Mouse (Mus musculus) cerebellum, postnatal 14 days (tissue): ENCODE results near the gene Snf8.

Source experiments
- DNase-seq, 2 experiments: peaks; one replicate each; pipeline ENCODE4 v3.0.0; 2021; ENCODE audit warnings: mixed read lengths in 2 of 2

The Snf8 gene

GRCm38 (mm10) chr11:96028130-96028529, 6.6 kb upstream of the Snf8 start:
- DNase-seq: no peak

GRCm38 (mm10) chr11:96030571-96030970, 4.1 kb upstream of the Snf8 start:
- DNase-seq: no peak

GRCm38 (mm10) chr11:96031701-96032100, 3.0 kb upstream of the Snf8 start:
- DNase-seq: no peak

DNA sequence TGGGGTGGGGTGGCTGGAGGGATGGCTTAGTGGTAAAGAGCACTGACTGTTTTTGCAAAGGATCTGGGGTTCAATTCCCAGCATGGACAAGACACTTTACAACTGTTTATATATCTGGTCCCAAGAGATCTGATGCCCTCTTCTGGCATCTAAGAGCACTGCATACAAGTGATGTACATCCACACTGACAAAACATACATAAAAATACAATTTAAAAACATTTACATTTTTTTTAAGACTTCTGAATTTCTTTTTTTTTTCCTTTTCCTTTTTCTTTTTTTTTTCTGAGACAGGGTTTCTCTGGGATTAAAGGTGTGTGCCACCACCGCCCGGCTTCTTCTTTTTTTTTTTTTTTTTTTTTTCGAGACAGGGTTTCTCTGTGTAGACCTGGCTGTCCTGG, 1.4 kb upstream of the Snf8 start:
- no peak for DNase-seq

- no peak for DNase-seq
These were observed 569 bp upstream of the Snf8 start for GRCm38 (mm10) chr11:96034116-96034515.

DNA sequence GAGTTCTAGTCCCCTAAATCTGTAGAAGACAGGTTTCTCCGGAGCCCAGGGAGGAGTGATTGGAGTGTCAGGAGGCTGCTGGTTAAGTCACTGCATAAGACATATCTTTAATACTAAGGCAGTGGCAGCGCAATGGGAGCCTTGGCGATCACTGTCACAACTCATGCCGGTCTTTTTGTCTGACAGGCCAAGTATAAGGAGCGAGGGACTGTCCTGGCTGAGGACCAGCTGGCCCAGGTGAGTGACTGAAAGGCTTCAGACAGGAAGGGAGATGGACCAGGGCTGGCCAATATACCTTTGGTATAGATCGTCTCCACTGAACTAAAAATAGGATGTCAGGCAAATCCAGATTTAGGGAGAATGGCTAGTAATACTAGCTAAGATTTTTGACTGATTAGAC, 448 bp downstream of the Snf8 start:
- DNase-seq: peak in 1 of 2 experiments; percentile 77

DNA sequence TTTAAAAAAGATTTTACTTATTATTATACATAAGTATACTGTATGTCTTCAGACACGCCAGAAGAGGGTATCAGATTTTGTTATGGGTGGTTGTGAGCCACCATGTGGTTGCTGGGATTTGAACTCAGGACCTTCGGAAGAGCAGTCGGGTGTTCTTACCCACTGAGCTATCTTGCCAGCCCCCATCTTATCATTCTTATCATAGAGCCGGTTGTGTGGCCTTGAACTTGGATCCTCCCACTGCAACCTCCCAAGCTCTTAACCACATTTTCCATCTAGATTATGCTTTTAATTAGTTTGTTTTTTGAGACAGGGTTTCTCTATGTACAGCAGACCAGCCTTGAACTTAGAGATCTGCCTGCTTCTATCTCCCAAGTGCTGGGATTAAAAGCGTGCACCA, 2.8 kb downstream of the Snf8 start:
- DNase-seq: no peak

GRCm38 (mm10) chr11:96038560-96038959, 3.9 kb downstream of the Snf8 start:
- no peak for DNase-seq

GRCm38 (mm10) chr11:96044803-96045567, 10.3 kb downstream of the Snf8 start:
- DNase-seq: no peak

GRCm38 (mm10) chr11:96046028-96046427, 11.3 kb downstream of the Snf8 start:
- DNase-seq: no peak

GRCm38 (mm10) chr11:96046793-96047192, 12.1 kb downstream of the Snf8 start:
- no peak for DNase-seq

DNA sequence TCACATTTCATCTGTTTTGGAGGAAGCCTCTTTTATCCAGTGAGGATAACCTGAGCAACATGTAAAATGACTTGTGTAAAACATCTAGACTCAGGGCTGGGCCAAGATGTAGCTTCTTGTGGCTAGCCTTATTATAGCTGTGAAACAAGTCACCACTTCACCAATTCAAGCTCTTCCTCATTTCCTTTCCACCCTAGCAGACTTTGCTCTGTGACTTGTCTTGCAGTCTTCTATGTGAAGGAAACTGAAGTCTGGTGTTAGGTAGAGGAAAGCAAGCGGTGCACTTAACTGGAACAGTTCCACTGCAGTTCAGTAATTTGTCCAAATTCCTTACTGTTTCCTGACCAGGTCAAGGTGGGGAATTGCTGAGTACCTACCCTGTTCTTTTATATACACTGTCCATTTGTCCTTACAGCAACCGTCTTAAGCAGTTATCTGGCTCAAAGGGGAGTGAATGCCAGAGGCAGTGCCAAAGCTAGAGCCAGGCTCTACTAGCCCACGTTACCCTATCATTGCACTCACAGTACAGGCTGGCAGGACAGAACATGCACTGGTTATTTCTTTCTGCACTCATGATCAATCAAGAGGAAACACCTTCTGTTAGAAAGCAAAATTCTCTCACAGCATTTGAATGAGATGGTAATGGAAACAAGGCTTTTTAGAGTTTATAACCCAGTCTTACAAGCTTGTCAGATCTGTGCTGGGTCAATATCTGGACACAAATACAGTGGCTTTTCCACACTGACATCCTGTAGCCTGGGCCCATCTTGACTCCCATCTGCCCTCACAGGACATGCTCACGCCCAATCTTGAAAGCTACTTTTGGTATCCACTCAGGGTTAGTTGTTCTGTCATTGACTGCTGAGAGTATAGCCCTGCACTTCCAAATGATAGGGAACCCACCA, 13.0 kb downstream of the Snf8 start:
- no peak for DNase-seq

- peak in 1 of 2 experiments; percentile 36 for DNase-seq
These were observed 15.3 kb downstream of the Snf8 start for GRCm38 (mm10) chr11:96049939-96050338.

GRCm38 (mm10) chr11:96050854-96051253, 16.2 kb downstream of the Snf8 start:
- DNase-seq: no peak

GRCm38 (mm10) chr11:96058309-96058708, 23.6 kb downstream of the Snf8 start:
- no peak for DNase-seq

GRCm38 (mm10) chr11:96064521-96065214, 30.0 kb downstream of the Snf8 start:
- peak in 1 of 2 experiments; percentile 63 for DNase-seq

GRCm38 (mm10) chr11:96065215-96065911, 30.7 kb downstream of the Snf8 start, which contains the start of gene Ube2z:
Gene Ube2z (minus strand): TSS chr11:96065388.
- DNase-seq: peak; percentile 99

DNA sequence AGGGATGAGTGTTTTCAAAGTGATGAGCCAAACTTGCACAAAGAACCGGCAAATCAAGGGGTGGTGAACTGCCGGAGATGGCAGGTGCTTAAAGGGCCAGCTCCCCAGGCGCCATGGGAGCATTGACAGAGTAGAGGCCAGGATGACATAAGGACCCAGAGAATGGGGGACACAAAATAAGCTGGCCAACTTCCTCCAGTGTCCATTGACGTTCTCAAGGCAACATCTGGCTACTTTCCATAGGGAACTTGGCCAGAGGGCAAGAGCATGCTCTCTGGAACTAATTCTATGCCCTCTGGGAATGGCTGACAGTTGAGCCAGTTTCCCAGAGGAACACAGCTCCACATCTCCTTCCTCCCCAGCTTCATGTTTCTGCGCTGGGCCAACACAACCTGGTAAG, 33.5 kb downstream of the Snf8 start:
- DNase-seq: peak in 1 of 2 experiments; percentile 34

DNA sequence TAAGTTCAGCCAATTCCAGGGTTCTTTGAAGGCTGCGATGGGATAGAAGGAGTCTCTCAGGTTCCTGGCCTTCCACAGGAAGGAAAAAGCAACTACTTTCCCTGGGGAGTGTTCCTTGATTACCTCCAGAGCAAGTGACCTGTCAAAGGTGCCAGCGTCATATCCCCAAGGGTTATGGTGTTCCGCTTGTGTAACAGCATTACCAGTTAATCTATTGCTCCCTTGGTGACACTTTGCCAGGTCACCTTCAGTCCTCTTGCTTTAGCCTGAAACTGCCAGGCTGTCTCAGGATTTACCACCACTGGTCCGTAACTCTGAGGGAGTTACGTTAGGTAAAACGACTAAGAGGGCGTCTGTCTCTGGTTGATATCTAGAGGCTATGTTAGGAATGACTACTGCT, 35.7 kb downstream of the Snf8 start:
- no peak for DNase-seq

DNA sequence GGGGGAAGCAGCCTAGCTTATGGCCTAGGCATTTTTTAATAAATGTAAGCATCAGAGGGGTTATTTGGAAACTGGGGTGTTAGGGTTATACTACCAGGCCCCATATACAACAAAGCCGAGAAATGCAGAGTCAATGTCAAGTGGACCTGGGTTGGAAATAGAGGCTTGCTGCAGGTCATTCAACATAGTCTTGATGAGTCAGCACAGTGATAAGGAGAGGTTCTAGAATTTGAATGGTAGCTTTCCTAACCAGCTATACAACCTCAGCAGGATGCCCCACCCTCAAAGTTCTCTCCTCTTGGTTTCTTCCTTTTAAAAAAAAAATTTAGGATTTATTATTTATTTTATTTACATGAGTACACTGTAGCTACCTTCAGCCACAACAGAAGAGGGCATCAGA, 36.3 kb downstream of the Snf8 start:
- DNase-seq: no peak

GRCm38 (mm10) chr11:96073295-96073993, 38.8 kb downstream of the Snf8 start:
- peak; percentile 36 to 43 for DNase-seq
